Mouse (Mus musculus) intestine, postnatal 0 days (tissue): ENCODE measurements around the gene Snrk. TPM values are rescaled to one million over a fixed set of nuclear protein-coding genes. Genes with fewer than 3 reads are reported as not detected.

ENCODE experiments used
- ATAC-seq: fragments of 200-750 bp; cut with Nextera tagmentation; 2 replicates; pipeline ENCODE4 v1.8.0; 2017; ENCODE audit warnings: mild to moderate bottlenecking, moderate TSS enrichment, moderate library complexity
- H3K27ac ChIP-seq: fragments of 300-500 bp; sonication (generic); 2 replicates; pipeline ENCODE4 v1.5.1; 2014; ENCODE audit warnings: mild to moderate bottlenecking, low read depth, low read length, moderate library complexity
- H3K27me3 ChIP-seq: fragments of 300-500 bp; sonication (generic); replicated peaks from 2 replicates; pipeline ENCODE4 v1.6.1; 2014; ENCODE audit warnings: low read length, mixed read lengths; ENCODE audit not compliant: control insufficient read depth, insufficient read depth
- H3K36me3 ChIP-seq: fragments of 300-500 bp; sonication (generic); 2 replicates; pipeline ENCODE4 v1.6.1; 2014; ENCODE audit warnings: mild to moderate bottlenecking, moderate library complexity; ENCODE audit not compliant: control insufficient read depth, insufficient read depth
- H3K4me1 ChIP-seq: fragments of 300-500 bp; sonication (generic); replicated peaks from 2 replicates; pipeline ENCODE4 v1.6.1; 2014; ENCODE audit warnings: antibody characterized with exemption, low read length, mixed read lengths; ENCODE audit not compliant: control insufficient read depth, insufficient read depth
- H3K4me2 ChIP-seq: fragments of 300-500 bp; sonication (generic); replicated peaks from 2 replicates; pipeline ENCODE4 v1.6.1; 2014; ENCODE audit warnings: low read depth, mild to moderate bottlenecking, moderate library complexity
- H3K4me3 ChIP-seq: fragments of 300-500 bp; sonication (generic); 2 replicates; pipeline ENCODE4 v1.5.1; 2014; ENCODE audit warnings: low read depth, low read length
- H3K9ac ChIP-seq: fragments of 300-500 bp; sonication (generic); 2 replicates; pipeline ENCODE4 v1.6.1; 2014; ENCODE audit warnings: mild to moderate bottlenecking, low read depth, low read length
- H3K9me3 ChIP-seq: fragments of 300-500 bp; sonication (generic); 2 replicates; pipeline ENCODE4 v1.6.1; 2016; ENCODE audit warnings: mixed run types; ENCODE audit not compliant: control insufficient read depth
- CTCF ChIP-seq: sonication (generic); IDR thresholded peaks from 2 replicates; pipeline ENCODE4 v1.5.1; 2016; ENCODE audit warnings: low read depth, mild to moderate bottlenecking, control low read depth, antibody characterized with exemption, moderate library complexity
- WGBS: fragments of 180-500 bp; shearing (Covaris S2); extraction: QIAGEN DNeasy Blood & Tissue Kit; methylation state at CpG from one replicate; pipeline ENCODE4 v1.1.7; 2014; 5-methylcytosine and 5-hydroxymethylcytosine counted together
- polyA plus RNA-seq: library from polyadenylated mRNA; unstranded; fragments of >200 nt; fragmentation: Nextera tagmentation; extraction: Ambion mirVana; gene quantifications from 2 replicates; pipeline ENCODE4 v1.2.1, GENCODE M21; 2015

Snrk gene
- polyA plus RNA-seq, 1 experiment from 2014 or later, result 35.4 TPM

- Histone ChIP-seq H3K36me3 (no peaks in the 10 kb centered on the region), H3K4me1 (no peaks in the 10 kb centered on the region), H3K9me3 (no peaks in the 10 kb centered on the region), H3K27ac (0 out of 2 replicates have a peak overlapping the region, but pooled peaks have one; percentile 15), H3K4me2 (no peak overlapping the region), H3K27me3 (no peaks in the 10 kb centered on the region), H3K9ac (no peak overlapping the region), H3K4me3 (no peak overlapping the region)
- no peak for TF ChIP-seq CTCF
- ATAC-seq, result no peak
- 66% methylated on average over 4 of the region's 4 CpGs for WGBS
Observed at GRCm38 (mm10) chr9:122083698-122084097, 33.4 kb upstream of the Snrk start.

DNA sequence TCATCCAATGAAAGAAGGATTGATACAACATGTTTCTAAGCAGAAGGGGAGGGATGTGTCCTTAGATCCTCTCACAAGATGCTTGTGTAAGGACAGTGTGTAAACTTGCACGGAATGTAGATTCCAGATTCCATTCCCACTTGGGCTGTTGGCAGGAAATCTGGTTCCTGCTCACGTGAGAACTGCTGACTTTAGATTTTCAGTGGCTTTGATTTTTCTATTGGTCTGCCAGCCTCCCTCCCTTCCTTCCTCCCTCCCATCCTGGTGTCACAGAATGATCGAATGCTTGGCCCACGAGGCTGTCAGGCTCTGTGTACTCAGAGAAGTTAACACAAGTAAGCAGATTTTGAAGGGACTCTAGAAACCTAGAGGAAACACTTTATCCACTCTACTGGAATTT lies 32.9 kb upstream of the Snrk start:
- Histone ChIP-seq H3K4me2 (no peak overlapping the region), H3K27me3 (no peaks in the 10 kb centered on the region), H3K27ac (0 out of 2 replicates have a peak overlapping the region, but pooled peaks have one; percentile 15), H3K36me3 (no peaks in the 10 kb centered on the region), H3K9ac (no peak overlapping the region), H3K9me3 (no peaks in the 10 kb centered on the region), H3K4me3 (no peak overlapping the region), H3K4me1 (no peaks in the 10 kb centered on the region)
- 19% methylated on average over 4 of the region's 4 CpGs for WGBS
- TF ChIP-seq CTCF, result no peak
- no peak for ATAC-seq

- Histone ChIP-seq H3K4me3 (no peak overlapping the region), H3K27me3 (no peaks in the 10 kb centered on the region), H3K4me1 (no peaks in the 10 kb centered on the region), H3K9me3 (no peaks in the 10 kb centered on the region), H3K9ac (no peak overlapping the region), H3K36me3 (no peaks in the 10 kb centered on the region), H3K4me2 (no peak overlapping the region), H3K27ac (0 out of 2 replicates have a peak overlapping the region, but pooled peaks have one; percentile 58)
- ATAC-seq, result no peak
- 62% methylated on average over 4 of the region's 4 CpGs for WGBS
- TF ChIP-seq CTCF, result no peak
Observed at GRCm38 (mm10) chr9:122084636-122085035, 32.4 kb upstream of the Snrk start.

DNA sequence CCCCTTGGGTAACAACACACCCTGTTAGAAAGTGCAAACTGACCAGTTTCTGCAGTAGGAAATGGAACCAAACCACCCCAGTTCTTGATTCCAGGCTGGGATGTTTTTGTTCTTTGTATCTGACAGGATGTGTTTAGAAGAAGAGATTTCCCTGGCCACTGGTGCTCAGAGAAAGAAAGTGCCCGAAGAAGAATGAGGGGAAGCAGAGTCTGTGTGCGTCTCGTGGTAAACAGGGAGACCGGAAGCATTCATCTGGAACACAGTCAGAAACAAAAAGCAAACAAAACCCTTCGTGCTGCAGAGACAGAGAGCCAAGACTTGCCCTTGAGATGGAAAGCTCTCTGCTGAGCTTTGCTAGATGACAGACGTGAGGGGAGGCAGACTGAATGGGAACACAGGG lies 32.0 kb upstream of the Snrk start:
- Histone ChIP-seq H3K4me3 (no peak overlapping the region), H3K27me3 (no peaks in the 10 kb centered on the region), H3K9ac (no peak overlapping the region), H3K9me3 (no peaks in the 10 kb centered on the region), H3K36me3 (no peaks in the 10 kb centered on the region), H3K27ac (peak overlapping the region; percentile 58), H3K4me2 (no peak overlapping the region), H3K4me1 (no peaks in the 10 kb centered on the region)
- 17% methylated on average over 6 of the region's 6 CpGs for WGBS
- no peak for ATAC-seq
- TF ChIP-seq CTCF, result no peak

- WGBS, result 48% methylated on average over 3 of the region's 3 CpGs
- H3K27me3 ChIP-seq, result no peaks in the 10 kb centered on the region
- no peak overlapping the region for H3K4me2 ChIP-seq
- H3K36me3 ChIP-seq, result no peaks in the 10 kb centered on the region
- peak overlapping the region; percentile 58 for H3K27ac ChIP-seq
- no peaks in the 10 kb centered on the region for H3K4me1 ChIP-seq
- H3K9ac ChIP-seq, result no peak overlapping the region
- TF ChIP-seq CTCF, result no peak
- ATAC-seq, result 0 out of 2 replicates have a peak, but pooled peaks have one; percentile 51
- H3K4me3 ChIP-seq, result no peak overlapping the region
- H3K9me3 ChIP-seq, result no peaks in the 10 kb centered on the region
Observed at GRCm38 (mm10) chr9:122085550-122086205, 31.4 kb upstream of the Snrk start.

- H3K9me3 ChIP-seq, result no peaks in the 10 kb centered on the region
- H3K4me1 ChIP-seq, result 0 out of 2 replicates have a peak, but pooled peaks cover 3% of the 10 kb centered on the region
- no peaks in the 10 kb centered on the region for H3K27me3 ChIP-seq
- WGBS, result 86% methylated on average over 6 of the region's 6 CpGs
- no peak for TF ChIP-seq CTCF
- H3K27ac ChIP-seq, result no peak overlapping the region
- no peak overlapping the region for H3K4me3 ChIP-seq
- no peaks in the 10 kb centered on the region for H3K36me3 ChIP-seq
- no peak overlapping the region for H3K4me2 ChIP-seq
- ATAC-seq, result no peak
- no peak overlapping the region for H3K9ac ChIP-seq
Observed at GRCm38 (mm10) chr9:122087086-122087485, 30.0 kb upstream of the Snrk start.
